Mouse (Mus musculus) kidney, adult 2 months (tissue): ENCODE results near the gene Lpcat4.

Experiments
- CTCF ChIP-seq: fragments of 200-500 bp; conservative IDR thresholded peaks from 2 replicates; pipeline ENCODE4 v1.5.1; 2011; ENCODE audit warnings: low read depth, mild to moderate bottlenecking, control low read depth, low read length, moderate library complexity, mixed read lengths; ENCODE audit not compliant: insufficient read depth, insufficient read length
- POLR2A ChIP-seq: fragments of 200-500 bp; IDR thresholded peaks from one replicate; pipeline ENCODE4 v1.6.1; 2011; ENCODE audit warnings: low read depth, low read length, control low read depth

GRCm38 (mm10) chr2:112259241-112259962, 20.1 kb downstream of the Lpcat4 start, which contains the start of gene Nutm1:
- TF ChIP-seq CTCF (peak; percentile 54), POLR2A (no peak)
